Mouse (Mus musculus): ENCODE results near the gene Syce2.

The Syce2 gene

GRCm38 (mm10) chr8:84895963-84896362 is 24.1 kb downstream of the Syce2 start:
- CTCF ChIA-PET: interaction anchor here (0.6 kb wide), 2 partner anchors 8 to 78 kb away, joined by 4 read pairs; no protein-coding TSS in a partner anchor

- CTCF ChIA-PET: no interaction called here
These were observed 29.2 kb downstream of the Syce2 start for GRCm38 (mm10) chr8:84901071-84901470.

- CTCF ChIA-PET: interaction anchor here (0.9 to 1.6 kb wide), 3 partner anchors 8 to 30 kb away, joined by 3 to 5 read pairs (median 3); partner anchors contain the start of genes Gcdh and Syce2
These were observed 29.8 kb downstream of the Syce2 start, which contains the start of gene Klf1 for GRCm38 (mm10) chr8:84901752-84902151. Klf1 (plus strand) TSS chr8:84901928.

GRCm38 (mm10) chr8:84902367-84902919 is 30.5 kb downstream of the Syce2 start:
- CTCF ChIA-PET: interaction anchor here (0.6 to 1.6 kb wide), 8 partner anchors 9 to 144 kb away, joined by 3 to 5 read pairs (median 3); partner anchors contain the start of genes Gcdh and Syce2

- CTCF ChIA-PET: interaction anchor here (0.6 to 1.6 kb wide), 7 partner anchors 10 to 46 kb away, joined by 3 to 5 read pairs (median 3); partner anchors contain the start of genes Gcdh and Syce2
These were observed 31.2 kb downstream of the Syce2 start for GRCm38 (mm10) chr8:84902920-84903661.

- CTCF ChIA-PET: no interaction called here
These were observed 32.4 kb downstream of the Syce2 start for GRCm38 (mm10) chr8:84904351-84904750.

- CTCF ChIA-PET: interaction anchor here (0.5 to 1.1 kb wide), 2 partner anchors 36 to 77 kb away, joined by 3 to 5 read pairs; no protein-coding TSS in a partner anchor
These were observed 35.1 kb downstream of the Syce2 start for GRCm38 (mm10) chr8:84907037-84907436.

GRCm38 (mm10) chr8:84907493-84907892 is 35.6 kb downstream of the Syce2 start:
- CTCF ChIA-PET: interaction anchor here (0.7 to 1.1 kb wide), 2 partner anchors 14 to 36 kb away, joined by 3 read pairs; no protein-coding TSS in a partner anchor

- CTCF ChIA-PET: interaction anchor here (0.7 kb wide), 1 partner anchor 15 kb away, joined by 3 read pairs; no protein-coding TSS in a partner anchor
These were observed 36.1 kb downstream of the Syce2 start for GRCm38 (mm10) chr8:84907979-84908378.

- CTCF ChIA-PET: no interaction called here
These were observed 36.7 kb downstream of the Syce2 start, which contains the start of gene Dnase2a for GRCm38 (mm10) chr8:84908421-84909161. Dnase2a (plus strand) TSS chr8:84908560.

- CTCF ChIA-PET: no interaction called here
These were observed 37.4 kb downstream of the Syce2 start for GRCm38 (mm10) chr8:84909162-84909767.

- CTCF ChIA-PET: no interaction called here
These were observed 38.0 kb downstream of the Syce2 start for GRCm38 (mm10) chr8:84909949-84910348.

GRCm38 (mm10) chr8:84910551-84910950 is 38.6 kb downstream of the Syce2 start:
- CTCF ChIA-PET: no interaction called here

- CTCF ChIA-PET: interaction anchor here (0.6 to 1.4 kb wide), 2 partner anchors 40 to 953 kb away, joined by 4 to 17 read pairs; partner anchors contain the start of gene Syce2
These were observed 39.9 kb downstream of the Syce2 start for GRCm38 (mm10) chr8:84911854-84912253.

GRCm38 (mm10) chr8:84912391-84912790 is 40.5 kb downstream of the Syce2 start:
- CTCF ChIA-PET: interaction anchor here (0.5 to 1.4 kb wide), 4 partner anchors 10 to 551 kb away, joined by 4 to 5 read pairs (median 4); partner anchors contain the start of gene Syce2

GRCm38 (mm10) chr8:84912895-84913501 is 41.1 kb downstream of the Syce2 start:
- CTCF ChIA-PET: interaction anchor here (0.5 to 1.4 kb wide), 5 partner anchors 10 to 706 kb away, joined by 4 to 5 read pairs (median 4); partner anchors contain the start of gene Syce2

GRCm38 (mm10) chr8:84913502-84913900 is 41.6 kb downstream of the Syce2 start:
- CTCF ChIA-PET: interaction anchor here (0.6 to 1.4 kb wide), 2 partner anchors 41 to 707 kb away, joined by 4 read pairs; partner anchors contain the start of gene Syce2

- CTCF ChIA-PET: no interaction called here
These were observed 42.0 kb downstream of the Syce2 start for GRCm38 (mm10) chr8:84913960-84914359.

- CTCF ChIA-PET: interaction anchor here (1.5 kb wide), 1 partner anchor 13 kb away, joined by 3 read pairs; the partner anchor contains the start of gene Klf1
These were observed 43.4 kb downstream of the Syce2 start for GRCm38 (mm10) chr8:84915269-84915668.

GRCm38 (mm10) chr8:84917781-84918180 is 45.9 kb downstream of the Syce2 start:
- CTCF ChIA-PET: no interaction called here

Data from spleen, embryonic (tissue).